Mouse (Mus musculus): ENCODE results near the gene Mybpc1. TPM values are rescaled to one million over a fixed set of nuclear protein-coding genes. Genes with fewer than 3 reads are reported as not detected.

The Mybpc1 gene
- 1,000 to 10,000 TPM; 1,393 to 2,492 TPM for total RNA-seq (2021)
- long read RNA-seq, experiment 1, transcript Mybpc1-202 (29 exons, 3,922 nt) = major isoform, 126 of 493 reads
- long read RNA-seq, experiment 1, partial matches to known transcripts = 134 of 493 reads
- long read RNA-seq, experiment 1, other reads (novel, unspliced or antisense) = 233 of 493 reads
- long read RNA-seq, experiment 2, transcript Mybpc1-202 (29 exons, 3,922 nt) = major isoform, 260 of 1,348 reads
- long read RNA-seq, experiment 2, partial matches to known transcripts = 160 of 1,348 reads
- long read RNA-seq, experiment 2, other reads (novel, unspliced or antisense) = 923 of 1,348 reads

GRCm38 (mm10) chr10:88604943-88605342 lies at the start of gene Mybpc1:
TSS of gene Mybpc1 (minus strand) at chr10:88605152.
- DNase-seq = peak; percentile 76

- peak; percentile 76 for DNase-seq
Observed at GRCm38 (mm10) chr10:88645448-88645847, 40.5 kb upstream of the Mybpc1 start.

GRCm38 (mm10) chr10:88631330-88631953 lies 26.5 kb upstream of the Mybpc1 start:
- no peak for DNase-seq

- no peak for DNase-seq
Observed at GRCm38 (mm10) chr10:88630663-88631329, 25.8 kb upstream of the Mybpc1 start.

- DNase-seq = no peak
Observed at GRCm38 (mm10) chr10:88627052-88627451, 22.1 kb upstream of the Mybpc1 start.

- DNase-seq = no peak
Observed at GRCm38 (mm10) chr10:88626176-88626575, 21.2 kb upstream of the Mybpc1 start.

GRCm38 (mm10) chr10:88624300-88624699 lies 19.3 kb upstream of the Mybpc1 start:
- DNase-seq = no peak

GRCm38 (mm10) chr10:88622624-88623023 lies 17.7 kb upstream of the Mybpc1 start:
- DNase-seq = no peak

- no peak for DNase-seq
Observed at GRCm38 (mm10) chr10:88620809-88621208, 15.9 kb upstream of the Mybpc1 start.

- no peak for DNase-seq
Observed at GRCm38 (mm10) chr10:88613051-88613450, 8.1 kb upstream of the Mybpc1 start.

- no peak for DNase-seq
Observed at GRCm38 (mm10) chr10:88606686-88607085, 1.7 kb upstream of the Mybpc1 start.

- DNase-seq = no peak
Observed at GRCm38 (mm10) chr10:88606065-88606464, 1.1 kb upstream of the Mybpc1 start.

- no peak for DNase-seq
Observed at GRCm38 (mm10) chr10:88603773-88604172, 1.2 kb downstream of the Mybpc1 start.

GRCm38 (mm10) chr10:88603256-88603655 lies 1.7 kb downstream of the Mybpc1 start:
- no peak for DNase-seq

- no peak for DNase-seq
Observed at GRCm38 (mm10) chr10:88600591-88600990, 4.4 kb downstream of the Mybpc1 start.

- peak; percentile 53 for DNase-seq
Observed at GRCm38 (mm10) chr10:88592316-88592715, 12.6 kb downstream of the Mybpc1 start.

- DNase-seq = peak; percentile 86
Observed at GRCm38 (mm10) chr10:88591042-88591441, 13.9 kb downstream of the Mybpc1 start.

GRCm38 (mm10) chr10:88584469-88584868 lies 20.5 kb downstream of the Mybpc1 start:
- no peak for DNase-seq

- no peak for DNase-seq
Observed at GRCm38 (mm10) chr10:88580786-88581185, 24.2 kb downstream of the Mybpc1 start.

- DNase-seq = no peak
Observed at GRCm38 (mm10) chr10:88578651-88579050, 26.3 kb downstream of the Mybpc1 start.

- DNase-seq = no peak
Observed at GRCm38 (mm10) chr10:88574115-88574635, 30.8 kb downstream of the Mybpc1 start.

- no peak for DNase-seq
Observed at GRCm38 (mm10) chr10:88572123-88572522, 32.8 kb downstream of the Mybpc1 start.

- no peak for DNase-seq
Observed at GRCm38 (mm10) chr10:88557046-88557445, 47.9 kb downstream of the Mybpc1 start.

Measured in gastrocnemius, postnatal 25 days (tissue).